Comparison of ENCODE assay signal across 29 mouse cellular contexts in genomic region chr3:144555144-144555543, GRCm38 (mm10). TPM values are rescaled to one million over a fixed set of nuclear protein-coding genes. Genes with fewer than 3 reads are reported as not detected.
A peak's percentile ranks its signal among the peaks of the same experiment; 100 is the strongest.
DNase-seq lines count a peak whose midpoint lies in the region; ATAC-seq and TF ChIP-seq lines count a peak whose summit lies in the region.
"Had no signal": no experiment of that assay in that cellular context is flagged by ENCODE, and none has a peak within 500 bp of the region (broad histone marks: within the 10 kb centered on the region; RNA-seq: fewer than 3 reads in every experiment).

No protein-coding gene starts in this region.

- 80% methylated on average over 7 of the region's 7 CpGs for WGBS in forebrain, embryonic 12.5 days
- 67% methylated on average over 7 of the region's 7 CpGs for WGBS in forebrain, embryonic 13.5 days
- WGBS in intestine, embryonic 14.5 days = 77% methylated on average over 7 of the region's 7 CpGs
- 76% methylated on average over 7 of the region's 7 CpGs for WGBS in intestine, postnatal 0 days

- TF ChIP-seq POLR2A in ES-Bruce4 (IDR thresholded peaks at IDR 0.05; ENCODE audit: insufficient read depth, low read length) = no peak
- no peak for TF ChIP-seq POLR2A in brain, embryonic 14.5 days (IDR thresholded peaks at IDR 0.05; ENCODE audit: borderline replicate concordance, extremely low read depth, insufficient read depth, insufficient read length, poor library complexity, severe bottlenecking)

- DNase-seq in intestine, embryonic 14.5 days (ENCODE audit: low spot score) = peak; percentile 36
- peak; percentile 80 for DNase-seq in brain, embryonic 14.5 days (ENCODE audit: low read depth)
- no peak for DNase-seq in embryo, embryonic 10 days (ENCODE audit: low spot score)
- DNase-seq: adrenal gland, postnatal 14 days; cerebellum, adult 11-12 months; cerebellum, adult 9-11 months; gastrocnemius, postnatal 25 days; heart, adult 18-20 months; heart, postnatal 4 days; liver, embryonic 13.5 days; lung, adult 2 months; lung, postnatal 10 days; midbrain, embryonic 14.5 days; retina, postnatal 1 day; right cerebral cortex, postnatal 14 days; thymus, postnatal 25 days had no signal

- H3K36me3 ChIP-seq in forebrain, embryonic 12.5 days (replicated peaks) = no peaks in the 10 kb centered on the region
- no peaks in the 10 kb centered on the region for H3K36me3 ChIP-seq in forebrain, embryonic 13.5 days (ENCODE audit: poor library complexity, severe bottlenecking)
- H3K36me3 ChIP-seq in intestine, embryonic 14.5 days (ENCODE audit: control insufficient read depth, insufficient read depth, low read length) = no peaks in the 10 kb centered on the region
- no peaks in the 10 kb centered on the region for H3K36me3 ChIP-seq in intestine, postnatal 0 days (ENCODE audit: control insufficient read depth, insufficient read depth)
- H3K36me3 ChIP-seq in ES-Bruce4 (ENCODE audit: control insufficient read depth, insufficient read depth, low read length, poor library complexity, severe bottlenecking) = no peaks in the 10 kb centered on the region
- H3K36me3 ChIP-seq: embryonic facial prominence, embryonic 15.5 days; heart, embryonic 12.5 days; hindbrain, embryonic 15.5 days; limb, embryonic 12.5 days; liver, embryonic 13.5 days; stomach, embryonic 15.5 days had no signal

- peak; percentile 80 for TF ChIP-seq EP300 in ES-Bruce4 (IDR thresholded peaks at IDR 0.05; ENCODE audit: insufficient read depth, low read depth, low read length)

- no peak for ATAC-seq in forebrain, embryonic 12.5 days (ENCODE audit: low FRiP score)
- ATAC-seq in forebrain, embryonic 13.5 days = no peak
- no peak for ATAC-seq in intestine, embryonic 14.5 days (replicated peaks; ENCODE audit: low FRiP score, low TSS enrichment, low read depth)
- ATAC-seq in intestine, postnatal 0 days = no peak
- ATAC-seq: inflammation-experienced regulatory T-cells, adult 6 months had no signal

- no peak for TF ChIP-seq CTCF in intestine, postnatal 0 days (IDR thresholded peaks at IDR 0.05; ENCODE audit: low read depth)
- TF ChIP-seq CTCF in ES-Bruce4 (IDR thresholded peaks at IDR 0.05; ENCODE audit: low read depth, low read length) = no peak
- TF ChIP-seq CTCF in brain, embryonic 14.5 days (IDR thresholded peaks at IDR 0.05; ENCODE audit: borderline replicate concordance, extremely low read depth, insufficient read depth, insufficient read length) = no peak

- 0 out of 2 replicates have a peak overlapping the region, but pooled peaks have one; percentile 25 for H3K27ac ChIP-seq in forebrain, embryonic 12.5 days
- no peak overlapping the region for H3K27ac ChIP-seq in forebrain, embryonic 13.5 days
- H3K27ac ChIP-seq in intestine, embryonic 14.5 days (ENCODE audit: low read depth) = no peak overlapping the region
- H3K27ac ChIP-seq in intestine, postnatal 0 days (ENCODE audit: low read depth, low read length) = no peak overlapping the region
- no peak overlapping the region; the same call in 1 of the 2 replicates for H3K27ac ChIP-seq in ES-Bruce4 (ENCODE audit: insufficient read depth, low read length)
- H3K27ac ChIP-seq: embryonic facial prominence, embryonic 15.5 days; hindbrain, embryonic 15.5 days; layer of hippocampus, adult 2 months; left cerebral cortex, adult 2 months; limb, embryonic 12.5 days; liver, embryonic 13.5 days; macrophage; stomach, embryonic 15.5 days had no signal

- H3K4me1 ChIP-seq in forebrain, embryonic 12.5 days = peaks cover 60% of the 10 kb centered on the region
- peaks cover 82% of the 10 kb centered on the region for H3K4me1 ChIP-seq in forebrain, embryonic 13.5 days
- peaks cover 36% of the 10 kb centered on the region for H3K4me1 ChIP-seq in intestine, embryonic 14.5 days (replicated peaks; ENCODE audit: control insufficient read depth, insufficient read depth, low read length)
- 0 out of 2 replicates have a peak, but pooled peaks cover 9% of the 10 kb centered on the region for H3K4me1 ChIP-seq in intestine, postnatal 0 days (replicated peaks; ENCODE audit: control insufficient read depth, insufficient read depth, low read length)
- peaks cover 3% of the 10 kb centered on the region for H3K4me1 ChIP-seq in ES-Bruce4 (ENCODE audit: control insufficient read depth, insufficient read depth, low read length)

- H3K4me2 ChIP-seq in forebrain, embryonic 12.5 days = no peak overlapping the region
- no peak overlapping the region for H3K4me2 ChIP-seq in forebrain, embryonic 13.5 days
- H3K4me2 ChIP-seq in intestine, embryonic 14.5 days (ENCODE audit: low read length) = no peak overlapping the region
- no peak overlapping the region for H3K4me2 ChIP-seq in intestine, postnatal 0 days (replicated peaks; ENCODE audit: low read depth)
- H3K4me2 ChIP-seq: embryonic facial prominence, embryonic 15.5 days; heart, embryonic 12.5 days; hindbrain, embryonic 15.5 days; limb, embryonic 12.5 days; stomach, embryonic 15.5 days had no signal

- no peaks in the 10 kb centered on the region for H3K9me3 ChIP-seq in forebrain, embryonic 12.5 days
- H3K9me3 ChIP-seq in forebrain, embryonic 13.5 days (replicated peaks) = no peaks in the 10 kb centered on the region
- no peaks in the 10 kb centered on the region for H3K9me3 ChIP-seq in intestine, embryonic 14.5 days (ENCODE audit: control insufficient read depth, low read length)
- no peaks in the 10 kb centered on the region for H3K9me3 ChIP-seq in intestine, postnatal 0 days (ENCODE audit: control insufficient read depth)
- H3K9me3 ChIP-seq in ES-Bruce4 (replicated peaks; ENCODE audit: control insufficient read depth, insufficient read depth, low read length, poor library complexity, severe bottlenecking) = no peaks in the 10 kb centered on the region
- H3K9me3 ChIP-seq: embryonic facial prominence, embryonic 15.5 days; heart, embryonic 12.5 days; hindbrain, embryonic 15.5 days; limb, embryonic 12.5 days; liver, embryonic 13.5 days; stomach, embryonic 15.5 days had no signal

- H3K4me3 ChIP-seq in forebrain, embryonic 12.5 days (replicated peaks) = no peak overlapping the region
- H3K4me3 ChIP-seq in forebrain, embryonic 13.5 days = no peak overlapping the region
- H3K4me3 ChIP-seq in intestine, embryonic 14.5 days (ENCODE audit: low read depth, low read length) = no peak overlapping the region
- H3K4me3 ChIP-seq in intestine, postnatal 0 days (ENCODE audit: low read depth, low read length) = no peak overlapping the region
- H3K4me3 ChIP-seq in ES-Bruce4 (ENCODE audit: low read depth, low read length) = no peak overlapping the region
- H3K4me3 ChIP-seq: embryonic facial prominence, embryonic 15.5 days; heart, embryonic 12.5 days; hindbrain, embryonic 15.5 days; layer of hippocampus, adult 2 months; left cerebral cortex, adult 2 months; limb, embryonic 12.5 days; liver, embryonic 13.5 days; stomach, embryonic 15.5 days had no signal

- no peaks in the 10 kb centered on the region for H3K27me3 ChIP-seq in forebrain, embryonic 12.5 days
- H3K27me3 ChIP-seq in forebrain, embryonic 13.5 days = no peaks in the 10 kb centered on the region
- H3K27me3 ChIP-seq in intestine, embryonic 14.5 days (replicated peaks; ENCODE audit: control insufficient read depth, insufficient read depth, low read length) = no peaks in the 10 kb centered on the region
- H3K27me3 ChIP-seq in intestine, postnatal 0 days (replicated peaks; ENCODE audit: control insufficient read depth, insufficient read depth, low read length) = no peaks in the 10 kb centered on the region
- H3K27me3 ChIP-seq in ES-Bruce4 (ENCODE audit: control insufficient read depth, insufficient read depth, low read length, poor library complexity, severe bottlenecking) = no peaks in the 10 kb centered on the region
- H3K27me3 ChIP-seq: embryonic facial prominence, embryonic 15.5 days; heart, embryonic 12.5 days; hindbrain, embryonic 15.5 days; limb, embryonic 12.5 days; liver, embryonic 13.5 days; stomach, embryonic 15.5 days had no signal

- H3K9ac ChIP-seq in forebrain, embryonic 12.5 days = no peak overlapping the region
- no peak overlapping the region for H3K9ac ChIP-seq in forebrain, embryonic 13.5 days
- H3K9ac ChIP-seq in intestine, embryonic 14.5 days (ENCODE audit: low read length) = no peak overlapping the region
- H3K9ac ChIP-seq in intestine, postnatal 0 days (ENCODE audit: low read depth, low read length) = no peak overlapping the region
- H3K9ac ChIP-seq in ES-Bruce4 (ENCODE audit: low read depth, poor library complexity, severe bottlenecking) = peak overlapping the region; percentile 43; the same call in 1 of the 2 replicates
- H3K9ac ChIP-seq: embryonic facial prominence, embryonic 15.5 days; heart, embryonic 12.5 days; hindbrain, embryonic 15.5 days; limb, embryonic 12.5 days; liver, embryonic 13.5 days; stomach, embryonic 15.5 days had no signal

RNA-seq across cellular contexts. Expression of gene Hs2st1, which starts 14.8 kb away (rescaled TPM):
- 35.7 and 39.1 TPM in 2 replicates for polyA plus RNA-seq in forebrain, embryonic 12.5 days (2016; fragmentation: Nextera tagmentation; extraction: Ambion mirVana)
- polyA plus RNA-seq in forebrain, embryonic 13.5 days (2015; fragmentation: Nextera tagmentation; extraction: Ambion mirVana) = 23.3 and 26.2 TPM in 2 replicates
- polyA plus RNA-seq in intestine, embryonic 14.5 days (2014; fragmentation: Nextera tagmentation; extraction: Ambion mirVana) = 13.7 and 14.3 TPM in 2 replicates
- polyA plus RNA-seq in intestine, postnatal 0 days (2015; fragmentation: Nextera tagmentation; extraction: Ambion mirVana) = 6.1 and 6.9 TPM in 2 replicates
- polyA plus RNA-seq in ES-Bruce4 (2011; ENCODE audit: insufficient read depth, insufficient read length, low read depth, missing spikeins) = 38.6 and 39.0 TPM in 2 replicates
- polyA plus RNA-seq in brain, embryonic 14.5 days (2012; rRNA removed) = 27.3 and 30.9 TPM in 2 replicates

RNA-seq across cellular contexts. Expression of gene Selenof, which starts 15.0 kb away (rescaled TPM):
- polyA plus RNA-seq in forebrain, embryonic 12.5 days (2016; fragmentation: Nextera tagmentation; extraction: Ambion mirVana) = 467 and 480 TPM in 2 replicates
- polyA plus RNA-seq in forebrain, embryonic 13.5 days (2015; fragmentation: Nextera tagmentation; extraction: Ambion mirVana) = 560 and 579 TPM in 2 replicates
- polyA plus RNA-seq in intestine, embryonic 14.5 days (2014; fragmentation: Nextera tagmentation; extraction: Ambion mirVana) = 448 and 458 TPM in 2 replicates
- 504 and 571 TPM in 2 replicates for polyA plus RNA-seq in intestine, postnatal 0 days (2015; fragmentation: Nextera tagmentation; extraction: Ambion mirVana)
- 227 TPM in 2 replicates for polyA plus RNA-seq in ES-Bruce4 (2011; ENCODE audit: insufficient read depth, insufficient read length, low read depth, missing spikeins)
- 254 and 296 TPM in 2 replicates for polyA plus RNA-seq in brain, embryonic 14.5 days (2012; rRNA removed)
